Mouse (Mus musculus) neural tube, embryonic 13.5 days (tissue): ENCODE data around the gene Rnf121. TPM values are rescaled to one million over a fixed set of nuclear protein-coding genes. Genes with fewer than 3 reads are reported as not detected.

Experiments used
- ATAC-seq: fragments of 200-750 bp; cut with Nextera tagmentation; 2 replicates; pipeline ENCODE4 v1.8.0; 2017; ENCODE audit warnings: low read depth, mild to moderate bottlenecking, moderate TSS enrichment, moderate library complexity
- H3K27ac ChIP-seq: fragments of 300-500 bp; sonication (generic); replicated peaks from 2 replicates; pipeline ENCODE4 v1.5.1; 2015; ENCODE audit warnings: moderate library complexity, mild to moderate bottlenecking, inconsistent platforms
- H3K27me3 ChIP-seq: fragments of 300-500 bp; sonication (generic); 2 replicates; pipeline ENCODE4 v1.6.1; 2015; ENCODE audit warnings: mild to moderate bottlenecking, inconsistent platforms
- H3K36me3 ChIP-seq: fragments of 300-500 bp; sonication (generic); 2 replicates; pipeline ENCODE4 v1.6.1; 2015; ENCODE audit warnings: mild to moderate bottlenecking, inconsistent platforms
- H3K4me1 ChIP-seq: fragments of 300-500 bp; sonication (generic); replicated peaks from 2 replicates; pipeline ENCODE4 v1.6.1; 2015; ENCODE audit warnings: inconsistent platforms
- H3K4me2 ChIP-seq: fragments of 300-500 bp; sonication (generic); 2 replicates; pipeline ENCODE4 v1.6.1; 2015; ENCODE audit warnings: inconsistent platforms, mild to moderate bottlenecking, moderate library complexity
- H3K4me3 ChIP-seq: fragments of 300-500 bp; sonication (generic); 2 replicates; pipeline ENCODE4 v1.5.1; 2015; ENCODE audit warnings: mild to moderate bottlenecking, inconsistent platforms
- H3K9ac ChIP-seq: fragments of 300-500 bp; sonication (generic); 2 replicates; pipeline ENCODE4 v1.6.1; 2015; ENCODE audit warnings: moderate library complexity, mild to moderate bottlenecking, inconsistent platforms
- H3K9me3 ChIP-seq: fragments of 300-500 bp; sonication (generic); 2 replicates; pipeline ENCODE4 v1.6.1; 2016; ENCODE audit warnings: inconsistent platforms
- WGBS: fragments of 180-500 bp; shearing (Covaris S2); methylation state at CpG from one replicate; pipeline ENCODE4 v1.1.7; 2015; 5-methylcytosine and 5-hydroxymethylcytosine counted together
- polyA plus RNA-seq: library from polyadenylated mRNA; unstranded; fragments of >200 nt; fragmentation: Nextera tagmentation; extraction: Ambion mirVana; gene quantifications from 2 replicates; pipeline ENCODE4 v1.2.1, GENCODE M21; 2015

Gene Rnf121
- 30.7 and 33.2 TPM in 2 replicates for polyA plus RNA-seq

DNA sequence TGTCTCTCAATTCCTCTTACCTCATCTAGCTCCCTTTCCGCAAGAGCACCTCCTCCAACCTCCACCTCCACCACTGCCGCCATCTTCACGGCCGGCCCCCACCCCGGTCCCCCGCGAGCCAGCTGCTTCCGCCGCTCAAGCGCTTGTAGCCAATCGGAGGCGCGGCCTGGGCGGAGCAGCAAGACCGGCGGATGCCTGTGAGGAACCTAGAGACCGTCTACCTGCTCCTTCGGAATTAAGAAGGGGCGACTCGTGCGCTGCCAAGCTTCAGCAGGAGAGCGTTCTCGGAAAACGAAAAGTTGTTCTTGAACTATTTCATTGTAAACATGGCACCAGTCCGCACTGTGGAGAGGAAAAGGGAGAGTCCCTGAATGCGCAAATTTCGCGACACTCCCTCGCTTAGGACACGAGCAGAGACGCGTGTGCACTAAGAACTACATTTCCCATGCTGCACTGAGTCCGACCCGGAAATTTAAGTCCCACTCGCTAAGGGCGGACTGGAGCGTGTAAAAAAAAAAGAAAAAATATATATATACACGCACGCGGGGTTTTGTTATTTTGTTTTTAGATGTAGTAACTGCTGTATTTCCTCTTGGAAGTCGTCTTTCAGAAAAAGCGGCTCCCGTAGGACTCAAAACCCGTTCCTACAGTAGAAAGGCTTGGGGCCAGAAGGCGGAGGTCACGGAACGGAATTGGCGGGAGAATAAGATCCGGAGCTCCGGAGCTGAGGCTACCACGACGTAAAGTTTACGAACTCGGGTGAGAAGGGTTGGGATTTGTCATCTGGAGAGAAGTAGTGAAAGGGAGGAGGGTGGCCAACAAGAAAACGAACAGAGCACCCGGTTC, at the start of gene Rnf121, which contains the start of the genes Xndc1 and Xntrpc:
Rnf121 (minus strand) TSS at position 424 of the 846 bp plus-strand sequence.
Xndc1 (plus strand) TSS at position 466 of the 846 bp plus-strand sequence.
Xntrpc (plus strand) TSS at position 668 of the 846 bp plus-strand sequence.
- Histone ChIP-seq H3K4me2 (peak within 1 kb of the TSS; percentile 84), H3K9ac (peak within 1 kb of the TSS; percentile 83), H3K9me3 (no peaks in the 10 kb centered on the region), H3K36me3 (no peaks in the 10 kb centered on the region), H3K4me3 (peak within 1 kb of the TSS; percentile 63), H3K27me3 (no peaks in the 10 kb centered on the region), H3K4me1 (peaks cover 37% of the 10 kb centered on the region), H3K27ac (peak within 1 kb of the TSS; percentile 81)
- peak; percentile 99 for ATAC-seq
- under 1% methylated on average over 56 of the region's 56 CpGs for WGBS

DNA sequence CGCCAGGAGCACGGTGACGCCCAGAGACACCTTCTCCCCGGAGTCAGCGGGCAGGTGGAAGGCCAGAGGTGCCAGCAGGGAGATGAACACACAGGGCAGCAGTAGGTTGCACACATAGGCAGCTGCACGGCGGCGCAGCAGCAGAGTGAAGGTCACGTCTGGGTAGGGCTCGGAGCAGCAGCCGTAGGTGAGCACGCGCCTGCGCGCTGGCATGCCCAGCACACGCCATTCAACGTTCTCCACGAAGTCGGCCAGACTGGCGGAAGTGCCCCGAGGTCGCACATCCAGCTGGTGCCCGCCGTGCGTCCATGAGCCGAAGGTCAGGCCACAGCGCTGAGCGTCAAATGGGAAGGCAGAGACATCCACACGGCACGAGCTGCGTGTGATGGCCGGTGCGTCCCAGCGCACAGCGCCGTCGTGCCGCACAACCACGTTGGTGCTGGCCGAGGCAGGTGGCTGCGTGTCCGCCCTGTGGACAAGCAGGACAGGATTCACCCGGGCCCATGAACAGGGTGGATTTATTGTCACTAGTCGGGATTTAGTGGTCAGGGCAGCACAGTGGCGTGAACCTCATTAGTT, 48.0 kb upstream of the Rnf121 start:
- Histone ChIP-seq H3K4me2 (no peak overlapping the region), H3K27me3 (no peaks in the 10 kb centered on the region), H3K4me1 (no peaks in the 10 kb centered on the region), H3K4me3 (no peak overlapping the region), H3K27ac (no peak overlapping the region), H3K9me3 (no peaks in the 10 kb centered on the region), H3K36me3 (peaks cover 2% of the 10 kb centered on the region), H3K9ac (no peak overlapping the region)
- 85% methylated on average over 45 of the region's 45 CpGs for WGBS
- ATAC-seq: no peak

DNA sequence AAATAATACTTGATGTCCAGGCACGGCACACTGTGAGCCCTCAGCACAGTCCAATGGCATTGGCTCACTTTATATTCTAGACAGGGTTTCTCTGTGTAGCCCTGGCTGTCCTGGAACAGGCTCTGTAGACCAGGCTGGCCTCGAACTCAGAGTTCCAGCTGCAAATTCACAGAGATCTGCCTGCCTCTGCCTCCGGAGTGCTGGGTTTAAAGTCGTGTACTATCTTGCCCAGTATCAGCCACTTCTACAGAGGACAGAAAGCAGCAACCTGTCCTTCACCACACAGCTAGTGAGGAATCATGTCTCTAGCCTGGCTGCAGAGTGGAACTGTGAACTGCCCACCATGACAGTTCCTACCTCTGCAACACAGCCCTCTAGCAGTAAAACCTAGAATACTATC, 44.5 kb upstream of the Rnf121 start:
- peaks cover 9% of the 10 kb centered on the region for H3K4me1 ChIP-seq
- H3K4me3 ChIP-seq: no peak overlapping the region
- H3K4me2 ChIP-seq: no peak overlapping the region
- no peak overlapping the region for H3K27ac ChIP-seq
- H3K27me3 ChIP-seq: no peaks in the 10 kb centered on the region
- WGBS: 87% methylated on average over 4 of the region's 4 CpGs
- no peak overlapping the region for H3K9ac ChIP-seq
- H3K9me3 ChIP-seq: no peaks in the 10 kb centered on the region
- no peaks in the 10 kb centered on the region for H3K36me3 ChIP-seq
- ATAC-seq: no peak

DNA sequence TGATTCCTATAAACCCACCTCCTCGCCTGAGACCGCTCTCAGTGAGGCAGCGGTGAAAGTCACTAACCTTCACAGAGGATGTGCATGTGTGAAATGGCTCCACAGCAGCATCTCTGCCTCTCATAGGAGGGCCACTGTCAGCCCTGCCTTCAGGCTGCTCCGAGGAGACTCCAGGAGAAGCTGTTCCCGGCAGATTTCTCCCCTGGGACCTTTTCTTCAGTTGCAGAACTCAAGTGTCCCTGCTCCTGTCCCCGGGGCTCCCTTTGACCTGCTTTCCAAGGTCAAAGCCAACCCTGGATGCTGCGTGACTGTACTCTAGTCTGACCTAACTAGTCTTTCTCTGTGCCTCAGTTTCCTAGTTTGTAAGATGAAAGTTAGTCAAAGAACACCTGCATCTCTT, 43.9 kb upstream of the Rnf121 start, which contains the start of gene Art5:
Art5 (minus strand) TSS at position 319 of the 400 bp plus-strand sequence.
- H3K36me3 ChIP-seq: no peaks in the 10 kb centered on the region
- no peaks in the 10 kb centered on the region for H3K27me3 ChIP-seq
- ATAC-seq: no peak
- no peaks in the 10 kb centered on the region for H3K9me3 ChIP-seq
- peaks cover 9% of the 10 kb centered on the region for H3K4me1 ChIP-seq
- H3K9ac ChIP-seq: no peak within 1 kb of the TSS
- H3K4me3 ChIP-seq: no peak within 1 kb of the TSS
- no peak within 1 kb of the TSS for H3K4me2 ChIP-seq
- 73% methylated on average over 7 of the region's 7 CpGs for WGBS
- H3K27ac ChIP-seq: no peak within 1 kb of the TSS

DNA sequence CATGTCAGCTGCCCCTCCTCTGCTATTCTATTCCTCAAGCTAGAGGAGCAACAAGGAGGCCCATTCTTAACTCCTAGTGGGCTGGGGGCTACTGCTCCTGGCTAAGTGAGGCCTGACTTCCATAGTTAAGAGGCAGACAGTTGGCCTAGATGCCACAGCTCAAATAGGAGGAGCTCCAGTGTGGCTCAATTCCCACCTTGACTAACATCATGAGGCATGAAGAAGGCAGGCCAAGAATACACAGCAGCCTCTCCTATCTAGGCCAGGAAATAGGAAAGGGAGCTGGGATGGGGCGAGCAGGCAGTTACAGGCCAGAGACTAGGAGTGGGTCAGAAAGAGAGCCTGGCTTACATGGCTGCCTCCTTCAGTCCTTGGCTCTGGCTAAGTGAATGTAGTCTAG, 42.9 kb upstream of the Rnf121 start:
- no peak for ATAC-seq
- Histone ChIP-seq H3K9me3 (no peaks in the 10 kb centered on the region), H3K4me3 (no peak overlapping the region), H3K4me2 (no peak overlapping the region), H3K9ac (no peak overlapping the region), H3K27me3 (no peaks in the 10 kb centered on the region), H3K36me3 (no peaks in the 10 kb centered on the region), H3K27ac (no peak overlapping the region), H3K4me1 (peaks cover 9% of the 10 kb centered on the region)
- 100% methylated on average over 1 of the region's 1 CpGs for WGBS

DNA sequence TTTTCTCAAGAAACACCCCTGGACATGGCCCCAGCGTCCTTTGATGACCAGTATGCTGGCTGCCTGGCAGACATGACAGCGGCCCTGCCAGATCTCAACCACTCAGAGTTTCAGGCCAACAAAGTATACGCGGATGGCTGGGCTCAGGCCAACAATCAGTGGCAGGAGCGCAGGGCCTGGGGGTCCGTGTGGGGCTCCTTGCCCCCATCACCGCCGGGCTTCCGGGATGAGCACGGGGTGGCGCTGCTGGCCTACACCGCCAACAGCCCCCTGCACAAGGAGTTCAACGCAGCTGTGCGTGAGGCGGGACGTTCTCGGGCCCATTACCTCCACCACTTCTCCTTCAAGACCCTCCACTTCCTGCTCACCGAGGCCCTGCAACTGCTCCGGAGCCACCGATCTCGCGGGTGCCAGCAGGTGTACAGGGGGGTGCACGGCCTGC, 41.5 kb upstream of the Rnf121 start:
- Histone ChIP-seq H3K4me2 (peak overlapping the region; percentile 44), H3K27me3 (no peaks in the 10 kb centered on the region), H3K36me3 (no peaks in the 10 kb centered on the region), H3K4me3 (peak overlapping the region; percentile 16), H3K4me1 (peaks cover 17% of the 10 kb centered on the region), H3K9me3 (no peaks in the 10 kb centered on the region), H3K27ac (no peak overlapping the region), H3K9ac (peak overlapping the region; percentile 22)
- ATAC-seq: no peak; the same call in 1 of the 2 replicates
- whole genome bisulfite sequencing: 26% methylated on average over 23 of the region's 23 CpGs

DNA sequence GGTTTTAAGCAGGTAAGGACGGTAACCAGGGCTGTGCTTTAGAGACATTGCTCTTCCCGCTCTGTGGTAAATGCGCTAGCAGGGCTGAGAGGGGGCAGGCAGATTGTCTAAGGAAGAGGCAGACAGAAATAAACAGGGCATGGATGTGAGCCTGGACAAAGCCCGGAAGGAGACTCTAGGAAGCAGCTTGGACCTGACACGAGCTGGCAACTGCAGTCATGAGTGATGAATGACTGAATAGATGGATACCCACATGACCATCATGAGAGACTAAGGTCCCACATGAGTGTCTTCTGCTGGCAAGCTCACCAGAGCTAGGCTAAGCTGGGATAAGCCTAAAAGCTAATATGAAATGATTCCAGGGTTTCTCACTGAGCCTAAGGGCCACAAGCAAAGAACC, 38.9 kb upstream of the Rnf121 start:
- no peak overlapping the region for H3K27ac ChIP-seq
- ATAC-seq: no peak
- 67% methylated on average over 5 of the region's 5 CpGs for WGBS
- H3K9ac ChIP-seq: no peak overlapping the region
- H3K4me2 ChIP-seq: no peak overlapping the region
- H3K9me3 ChIP-seq: no peaks in the 10 kb centered on the region
- H3K36me3 ChIP-seq: no peaks in the 10 kb centered on the region
- H3K27me3 ChIP-seq: 0 out of 2 replicates have a peak, but pooled peaks cover 5% of the 10 kb centered on the region
- peaks cover 31% of the 10 kb centered on the region for H3K4me1 ChIP-seq
- no peak overlapping the region for H3K4me3 ChIP-seq

DNA sequence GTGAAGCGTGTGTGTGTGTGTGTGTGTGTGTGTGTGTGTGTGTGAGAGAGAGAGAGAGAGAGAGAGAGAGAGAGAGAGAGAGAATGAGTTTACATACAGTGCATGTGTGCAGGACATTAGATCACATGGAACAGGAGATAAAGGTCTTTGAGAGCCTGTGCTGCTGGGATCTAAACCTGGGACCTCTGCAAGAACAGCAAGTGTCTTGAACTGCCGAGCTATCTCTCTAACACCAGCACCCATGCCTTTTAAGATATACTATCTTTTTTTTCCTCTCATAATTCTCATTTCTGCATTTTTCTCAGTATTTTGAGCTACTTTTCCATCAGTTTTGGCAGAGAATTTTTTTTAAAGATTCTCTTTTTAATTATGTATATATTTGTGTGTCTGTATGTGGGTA, 38.3 kb upstream of the Rnf121 start:
- 0 out of 2 replicates have a peak, but pooled peaks cover 8% of the 10 kb centered on the region for H3K27me3 ChIP-seq
- H3K4me1 ChIP-seq: peaks cover 33% of the 10 kb centered on the region
- H3K4me2 ChIP-seq: no peak overlapping the region
- no peak overlapping the region for H3K27ac ChIP-seq
- ATAC-seq: no peak
- no peaks in the 10 kb centered on the region for H3K36me3 ChIP-seq
- H3K9me3 ChIP-seq: no peaks in the 10 kb centered on the region
- WGBS: 80% methylated on average over 2 of the region's 2 CpGs
- no peak overlapping the region for H3K9ac ChIP-seq
- no peak overlapping the region for H3K4me3 ChIP-seq

DNA sequence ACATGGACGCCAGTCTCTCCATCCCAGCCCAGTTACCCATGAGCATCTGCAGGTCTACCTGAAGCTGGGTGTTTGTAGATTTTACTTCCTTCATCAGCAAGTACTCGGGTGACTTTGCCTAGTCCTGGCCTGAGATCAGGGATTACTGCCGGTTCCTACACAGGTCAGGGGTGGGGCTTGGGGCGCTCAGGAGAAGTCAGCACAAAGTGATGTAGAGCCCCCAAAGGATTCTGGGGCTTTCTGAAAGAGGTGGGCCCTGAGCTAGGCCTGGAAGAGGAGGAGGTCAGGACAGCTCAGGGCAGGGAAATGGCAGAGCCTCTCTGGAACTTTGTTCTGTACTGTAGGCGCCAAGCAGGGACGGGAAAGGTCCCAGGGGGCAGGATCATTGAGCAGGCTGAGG, 37.4 kb upstream of the Rnf121 start:
- no peak overlapping the region for H3K27ac ChIP-seq

DNA sequence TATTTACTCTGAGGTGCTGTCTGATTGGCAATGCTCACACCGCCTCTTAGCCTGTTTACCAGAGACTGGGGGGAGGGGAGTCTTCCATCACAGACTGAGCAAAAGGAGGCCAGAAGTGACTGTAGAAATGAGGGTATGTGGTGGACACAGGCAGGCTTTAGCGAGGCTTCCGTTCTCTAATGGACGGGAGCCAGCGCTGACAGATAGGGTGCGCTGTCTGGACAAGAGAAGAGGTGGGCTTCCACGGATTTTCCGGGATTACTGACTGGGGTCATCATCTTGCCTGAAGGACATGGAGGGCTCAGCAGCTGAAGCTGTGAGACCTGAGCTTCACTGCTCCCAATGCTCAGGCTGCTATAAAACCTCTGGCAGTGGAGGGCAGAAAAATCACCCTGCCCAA, 37.0 kb upstream of the Rnf121 start:
- Histone ChIP-seq H3K27ac (no peak overlapping the region), H3K4me2 (no peak overlapping the region), H3K4me1 (peaks cover 33% of the 10 kb centered on the region), H3K27me3 (0 out of 2 replicates have a peak, but pooled peaks cover 8% of the 10 kb centered on the region), H3K36me3 (no peaks in the 10 kb centered on the region), H3K4me3 (no peak overlapping the region), H3K9me3 (no peaks in the 10 kb centered on the region), H3K9ac (no peak overlapping the region)
- WGBS: 41% methylated on average over 8 of the region's 8 CpGs
- no peak for ATAC-seq

More for the DNA sequence above, 37.4 kb upstream of the Rnf121 start:
- 51% methylated on average over 6 of the region's 6 CpGs for WGBS
- Histone ChIP-seq H3K27me3 (0 out of 2 replicates have a peak, but pooled peaks cover 8% of the 10 kb centered on the region), H3K9ac (no peak overlapping the region), H3K4me3 (no peak overlapping the region), H3K4me2 (no peak overlapping the region), H3K4me1 (peaks cover 33% of the 10 kb centered on the region), H3K9me3 (no peaks in the 10 kb centered on the region), H3K36me3 (no peaks in the 10 kb centered on the region)
- no peak for ATAC-seq

DNA sequence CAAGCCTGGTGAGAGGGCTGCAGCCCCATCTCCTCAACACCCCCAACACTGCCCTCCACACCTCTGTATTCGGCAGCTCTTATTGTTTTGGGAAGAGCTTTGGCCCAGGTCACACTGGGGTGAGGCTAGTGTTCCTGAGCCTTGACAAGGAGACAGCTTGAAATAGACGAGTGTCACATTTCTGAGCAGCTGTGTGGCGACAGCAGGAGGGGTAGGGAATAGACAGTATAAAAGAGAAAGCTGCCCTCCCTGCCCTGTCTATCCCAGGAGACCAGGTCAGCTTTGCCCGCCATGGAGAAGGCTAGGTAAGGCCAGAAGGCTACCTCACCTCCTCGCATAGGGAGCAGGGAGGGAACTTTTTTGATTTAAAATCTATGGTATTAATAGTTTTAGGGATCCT, 36.2 kb upstream of the Rnf121 start, which contains the start of gene Art1:
Art1 (plus strand) TSS at position 257 of the 400 bp plus-strand sequence.
- WGBS: 30% methylated on average over 5 of the region's 5 CpGs
- Histone ChIP-seq H3K9me3 (no peaks in the 10 kb centered on the region), H3K27me3 (0 out of 2 replicates have a peak, but pooled peaks cover 8% of the 10 kb centered on the region), H3K9ac (no peak within 1 kb of the TSS), H3K36me3 (no peaks in the 10 kb centered on the region), H3K27ac (no peak within 1 kb of the TSS), H3K4me2 (no peak within 1 kb of the TSS), H3K4me3 (no peak within 1 kb of the TSS), H3K4me1 (peaks cover 25% of the 10 kb centered on the region)
- ATAC-seq: no peak

DNA sequence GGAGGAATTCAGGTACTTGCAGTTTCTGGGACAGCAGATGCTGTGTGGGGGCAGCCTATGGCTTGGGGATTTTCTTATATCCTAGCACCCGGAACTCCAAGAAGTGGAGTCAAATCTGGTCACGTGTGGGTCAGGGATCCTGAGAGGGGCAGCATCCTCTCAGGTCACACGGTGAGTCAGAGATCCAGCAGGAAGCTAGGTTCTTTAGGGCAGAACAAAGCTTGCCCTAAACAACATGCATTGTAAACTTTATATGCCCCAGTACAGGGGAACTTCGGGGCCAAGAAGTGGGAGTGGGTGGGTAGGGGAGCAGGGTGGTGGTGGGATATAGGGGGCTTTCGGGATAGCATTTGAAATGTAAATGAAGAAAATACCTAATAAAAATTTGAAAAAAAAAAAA, 35.6 kb upstream of the Rnf121 start:
- Histone ChIP-seq H3K4me3 (no peak overlapping the region), H3K4me1 (peaks cover 24% of the 10 kb centered on the region), H3K4me2 (no peak overlapping the region), H3K9ac (no peak overlapping the region), H3K36me3 (0 out of 2 replicates have a peak, but pooled peaks cover 2% of the 10 kb centered on the region), H3K9me3 (no peaks in the 10 kb centered on the region), H3K27me3 (0 out of 2 replicates have a peak, but pooled peaks cover 8% of the 10 kb centered on the region), H3K27ac (no peak overlapping the region)
- WGBS: 27% methylated on average over 5 of the region's 5 CpGs
- ATAC-seq: no peak
